Mouse (Mus musculus): ENCODE measurements around the gene Prcc. TPM values are rescaled to one million over a fixed set of nuclear protein-coding genes. Genes with fewer than 3 reads are reported as not detected.
A peak's percentile ranks its signal among the peaks of the same experiment; 100 is the strongest.
"Not testable (repeated sequence)": the region's sequence is repeated elsewhere in the genome, so short reads cannot be mapped to it uniquely, and the experiment has no call there.

Gene Prcc
- polyA plus RNA-seq, 1 experiment from 2014 or later = 9.8 TPM

GRCm38 (mm10) chr3:87838622-87839021 lies 46.8 kb downstream of the Prcc start:
- Histone ChIP-seq H3K4me2 (ENCODE audit: low read depth, low read length) (no peak overlapping the region), H3K4me3 (ENCODE audit: low read length) (no peak overlapping the region), H3K9ac (ENCODE audit: low read depth, low read length) (no peak overlapping the region), H3K9me3 (ENCODE audit: control insufficient read depth, low read length) (no peaks in the 10 kb centered on the region), H3K27ac (ENCODE audit: low read length) (no peak overlapping the region), H3K36me3 (ENCODE audit: control insufficient read depth, insufficient read depth, low read length) (no peaks in the 10 kb centered on the region), H3K27me3 (replicated peaks; ENCODE audit: control insufficient read depth, insufficient read depth, low read length) (no peaks in the 10 kb centered on the region), H3K4me1 (ENCODE audit: control insufficient read depth, insufficient read depth, low read length) (no peaks in the 10 kb centered on the region)
- no peak for ATAC-seq
- WGBS = 3% methylated on average over 4 of the region's 4 CpGs

DNA sequence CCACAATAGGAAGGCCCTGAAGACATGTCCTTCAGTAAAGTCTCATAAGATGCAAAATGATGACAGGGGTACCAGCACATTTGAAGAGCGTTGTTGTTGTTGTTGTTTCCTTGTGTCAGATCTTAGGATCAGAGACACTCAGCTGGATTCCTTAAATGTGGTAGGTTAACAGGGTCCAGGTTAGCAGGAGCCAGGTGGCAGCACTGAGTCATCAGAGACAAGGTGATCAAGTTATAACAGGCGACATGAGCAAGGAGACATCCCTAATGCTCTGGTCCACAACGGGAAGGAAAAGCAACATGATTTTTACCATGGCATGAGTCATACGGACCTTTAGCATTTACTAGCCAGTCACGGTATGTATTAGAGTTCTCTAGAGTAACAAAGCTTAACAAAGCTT lies 51.9 kb downstream of the Prcc start:
- no peaks in the 10 kb centered on the region for H3K9me3 ChIP-seq (ENCODE audit: control insufficient read depth, low read length)
- ATAC-seq = no peak
- no peak overlapping the region for H3K4me3 ChIP-seq (ENCODE audit: low read length)
- no peaks in the 10 kb centered on the region for H3K36me3 ChIP-seq (ENCODE audit: control insufficient read depth, insufficient read depth, low read length)
- H3K27me3 ChIP-seq (replicated peaks; ENCODE audit: control insufficient read depth, insufficient read depth, low read length) = no peaks in the 10 kb centered on the region
- H3K27ac ChIP-seq (ENCODE audit: low read length) = no peak overlapping the region
- no peaks in the 10 kb centered on the region for H3K4me1 ChIP-seq (ENCODE audit: control insufficient read depth, insufficient read depth, low read length)
- H3K9ac ChIP-seq (ENCODE audit: low read depth, low read length) = no peak overlapping the region
- H3K4me2 ChIP-seq (ENCODE audit: low read depth, low read length) = no peak overlapping the region
- WGBS = 63% methylated on average over 5 of the region's 5 CpGs

GRCm38 (mm10) chr3:87832109-87832859 lies 53.1 kb downstream of the Prcc start:
- Histone ChIP-seq H3K4me2 (ENCODE audit: low read depth, low read length) (no peak overlapping the region), H3K4me3 (ENCODE audit: low read length) (no peak overlapping the region), H3K36me3 (ENCODE audit: control insufficient read depth, insufficient read depth, low read length) (no peaks in the 10 kb centered on the region), H3K4me1 (ENCODE audit: control insufficient read depth, insufficient read depth, low read length) (no peaks in the 10 kb centered on the region), H3K27me3 (replicated peaks; ENCODE audit: control insufficient read depth, insufficient read depth, low read length) (no peaks in the 10 kb centered on the region), H3K9ac (ENCODE audit: low read depth, low read length) (no peak overlapping the region), H3K27ac (ENCODE audit: low read length) (no peak overlapping the region), H3K9me3 (ENCODE audit: control insufficient read depth, low read length) (no peaks in the 10 kb centered on the region)
- 83% methylated on average over 7 of the region's 7 CpGs for WGBS
- no peak for ATAC-seq

- H3K27ac ChIP-seq (ENCODE audit: low read length) = no peak overlapping the region
- no peak for ATAC-seq
- H3K4me1 ChIP-seq (ENCODE audit: control insufficient read depth, insufficient read depth, low read length) = no peaks in the 10 kb centered on the region
- H3K4me2 ChIP-seq (ENCODE audit: low read depth, low read length) = no peak overlapping the region
- 48% methylated on average over 10 of the region's 10 CpGs for WGBS
- H3K4me3 ChIP-seq (ENCODE audit: low read length) = no peak overlapping the region
- no peaks in the 10 kb centered on the region for H3K9me3 ChIP-seq (ENCODE audit: control insufficient read depth, low read length)
- no peaks in the 10 kb centered on the region for H3K27me3 ChIP-seq (replicated peaks; ENCODE audit: control insufficient read depth, insufficient read depth, low read length)
- H3K36me3 ChIP-seq (ENCODE audit: control insufficient read depth, insufficient read depth, low read length) = no peaks in the 10 kb centered on the region
- H3K9ac ChIP-seq (ENCODE audit: low read depth, low read length) = no peak overlapping the region
These were observed 56.4 kb downstream of the Prcc start for GRCm38 (mm10) chr3:87829025-87829424.

- H3K36me3 ChIP-seq (ENCODE audit: control insufficient read depth, insufficient read depth, low read length) = no peaks in the 10 kb centered on the region
- no peaks in the 10 kb centered on the region for H3K4me1 ChIP-seq (ENCODE audit: control insufficient read depth, insufficient read depth, low read length)
- H3K4me3 ChIP-seq (ENCODE audit: low read length) = no peak overlapping the region
- H3K27ac ChIP-seq (ENCODE audit: low read length) = no peak overlapping the region
- whole genome bisulfite sequencing = 39% methylated on average over 4 of the region's 4 CpGs
- no peak overlapping the region for H3K4me2 ChIP-seq (ENCODE audit: low read depth, low read length)
- no peak for ATAC-seq
- no peaks in the 10 kb centered on the region for H3K9me3 ChIP-seq (ENCODE audit: control insufficient read depth, low read length)
- no peaks in the 10 kb centered on the region for H3K27me3 ChIP-seq (replicated peaks; ENCODE audit: control insufficient read depth, insufficient read depth, low read length)
- no peak overlapping the region for H3K9ac ChIP-seq (ENCODE audit: low read depth, low read length)
These were observed 57.0 kb downstream of the Prcc start for GRCm38 (mm10) chr3:87828435-87828834.

GRCm38 (mm10) chr3:87824206-87824605 lies 61.2 kb downstream of the Prcc start, which contains the start of gene Pear1:
Gene Pear1 (minus strand): TSS chr3:87824306.
- not testable (repeated sequence) for H3K27ac ChIP-seq (ENCODE audit: low read length); ATAC-seq; H3K4me1 ChIP-seq (ENCODE audit: control insufficient read depth, insufficient read depth, low read length); H3K9me3 ChIP-seq (ENCODE audit: control insufficient read depth, low read length); H3K36me3 ChIP-seq (ENCODE audit: control insufficient read depth, insufficient read depth, low read length); H3K9ac ChIP-seq (ENCODE audit: low read depth, low read length); H3K4me3 ChIP-seq (ENCODE audit: low read length); H3K4me2 ChIP-seq (ENCODE audit: low read depth, low read length); H3K27me3 ChIP-seq (replicated peaks; ENCODE audit: control insufficient read depth, insufficient read depth, low read length)
- WGBS = 89% methylated on average over 1 of the region's 1 CpGs

- H3K4me2 ChIP-seq (ENCODE audit: low read depth, low read length) = no peak overlapping the region
- WGBS = 62% methylated on average over 12 of the region's 12 CpGs
- no peak overlapping the region for H3K4me3 ChIP-seq (ENCODE audit: low read length)
These were observed 67.2 kb downstream of the Prcc start for GRCm38 (mm10) chr3:87818226-87818625.

GRCm38 (mm10) chr3:87816646-87817093 lies 68.7 kb downstream of the Prcc start:
- no peaks in the 10 kb centered on the region for H3K9me3 ChIP-seq (ENCODE audit: control insufficient read depth, low read length)
- WGBS = 4% methylated on average over 12 of the region's 12 CpGs
- peaks cover 9% of the 10 kb centered on the region for H3K27me3 ChIP-seq (replicated peaks; ENCODE audit: control insufficient read depth, insufficient read depth, low read length)
- no peak overlapping the region for H3K4me3 ChIP-seq (ENCODE audit: low read length)
- no peak overlapping the region for H3K9ac ChIP-seq (ENCODE audit: low read depth, low read length)
- no peaks in the 10 kb centered on the region for H3K4me1 ChIP-seq (ENCODE audit: control insufficient read depth, insufficient read depth, low read length)
- ATAC-seq = peak; percentile 63
- H3K27ac ChIP-seq (ENCODE audit: low read length) = no peak overlapping the region
- no peaks in the 10 kb centered on the region for H3K36me3 ChIP-seq (ENCODE audit: control insufficient read depth, insufficient read depth, low read length)
- no peak overlapping the region for H3K4me2 ChIP-seq (ENCODE audit: low read depth, low read length)

More at GRCm38 (mm10) chr3:87818226-87818625, 67.2 kb downstream of the Prcc start:
- Histone ChIP-seq H3K4me1 (ENCODE audit: control insufficient read depth, insufficient read depth, low read length) (no peaks in the 10 kb centered on the region), H3K9ac (ENCODE audit: low read depth, low read length) (no peak overlapping the region), H3K36me3 (ENCODE audit: control insufficient read depth, insufficient read depth, low read length) (no peaks in the 10 kb centered on the region), H3K9me3 (ENCODE audit: control insufficient read depth, low read length) (no peaks in the 10 kb centered on the region), H3K27ac (ENCODE audit: low read length) (no peak overlapping the region), H3K27me3 (replicated peaks; ENCODE audit: control insufficient read depth, insufficient read depth, low read length) (peaks cover 9% of the 10 kb centered on the region)
- ATAC-seq = no peak

- H3K4me2 ChIP-seq (ENCODE audit: low read depth, low read length) = no peak overlapping the region
- no peaks in the 10 kb centered on the region for H3K9me3 ChIP-seq (ENCODE audit: control insufficient read depth, low read length)
- peaks cover 14% of the 10 kb centered on the region for H3K27me3 ChIP-seq (replicated peaks; ENCODE audit: control insufficient read depth, insufficient read depth, low read length)
- no peaks in the 10 kb centered on the region for H3K4me1 ChIP-seq (ENCODE audit: control insufficient read depth, insufficient read depth, low read length)
- 0 out of 2 replicates have a peak, but pooled peaks have one; percentile 14 for ATAC-seq
- H3K9ac ChIP-seq (ENCODE audit: low read depth, low read length) = no peak overlapping the region
- WGBS = 57% methylated on average over 6 of the region's 6 CpGs
- H3K36me3 ChIP-seq (ENCODE audit: control insufficient read depth, insufficient read depth, low read length) = no peaks in the 10 kb centered on the region
- H3K27ac ChIP-seq (ENCODE audit: low read length) = no peak overlapping the region
- no peak overlapping the region for H3K4me3 ChIP-seq (ENCODE audit: low read length)
These were observed 69.2 kb downstream of the Prcc start for GRCm38 (mm10) chr3:87816166-87816565.
